Mouse (Mus musculus) liver, embryonic 16.5 days (tissue): ENCODE measurements at regions not wholly inside any gene's neighbourhood (a gene's known extent, or its start where the extent isn't known, plus 50 kb on each side); places are given as distances from the start of the nearest gene placed in this dataset.

Experiments
- ATAC-seq: fragments of 200-750 bp; cut with Nextera tagmentation; 2 replicates; pipeline ENCODE4 v1.8.0; 2017; ENCODE audit warnings: low read depth, mild to moderate bottlenecking, moderate number of reproducible peaks, moderate library complexity
- H3K27ac ChIP-seq: fragments of 300-500 bp; sonication (generic); 2 replicates; pipeline ENCODE4 v1.5.1; 2014; ENCODE audit warnings: mild to moderate bottlenecking, low read length
- H3K27me3 ChIP-seq: fragments of 300-500 bp; sonication (generic); 2 replicates; pipeline ENCODE4 v1.6.1; 2014; ENCODE audit warnings: low read depth, low read length, mixed read lengths; ENCODE audit not compliant: control insufficient read depth, insufficient read depth
- H3K36me3 ChIP-seq: fragments of 300-500 bp; sonication (generic); 2 replicates; pipeline ENCODE4 v1.6.1; 2014; ENCODE audit warnings: mild to moderate bottlenecking; ENCODE audit not compliant: control insufficient read depth, insufficient read depth
- H3K4me1 ChIP-seq: fragments of 300-500 bp; sonication (generic); 2 replicates; pipeline ENCODE4 v1.6.1; 2014; ENCODE audit warnings: low read depth, low read length, mixed read lengths; ENCODE audit not compliant: control insufficient read depth
- H3K4me2 ChIP-seq: fragments of 300-500 bp; sonication (generic); 2 replicates; pipeline ENCODE4 v1.6.1; 2014; ENCODE audit warnings: low read depth, low read length, mixed read lengths
- H3K4me3 ChIP-seq: fragments of 300-500 bp; sonication (generic); 2 replicates; pipeline ENCODE4 v1.5.1; 2014; ENCODE audit warnings: low read depth, mild to moderate bottlenecking, low read length
- H3K9ac ChIP-seq: fragments of 300-500 bp; sonication (generic); 2 replicates; pipeline ENCODE4 v1.6.1; 2014; ENCODE audit warnings: low read depth, low read length
- H3K9me3 ChIP-seq: fragments of 300-500 bp; sonication (generic); replicated peaks from 2 replicates; pipeline ENCODE4 v1.6.1; 2016; ENCODE audit warnings: low read length; ENCODE audit not compliant: control insufficient read depth
- WGBS: fragments of 180-500 bp; shearing (Covaris S2); extraction: QIAGEN DNeasy Blood & Tissue Kit; methylation state at CpG from one replicate; pipeline ENCODE4 v1.1.7; 2014; ENCODE audit not compliant: insufficient replicate concordance; 5-methylcytosine and 5-hydroxymethylcytosine counted together

DNA sequence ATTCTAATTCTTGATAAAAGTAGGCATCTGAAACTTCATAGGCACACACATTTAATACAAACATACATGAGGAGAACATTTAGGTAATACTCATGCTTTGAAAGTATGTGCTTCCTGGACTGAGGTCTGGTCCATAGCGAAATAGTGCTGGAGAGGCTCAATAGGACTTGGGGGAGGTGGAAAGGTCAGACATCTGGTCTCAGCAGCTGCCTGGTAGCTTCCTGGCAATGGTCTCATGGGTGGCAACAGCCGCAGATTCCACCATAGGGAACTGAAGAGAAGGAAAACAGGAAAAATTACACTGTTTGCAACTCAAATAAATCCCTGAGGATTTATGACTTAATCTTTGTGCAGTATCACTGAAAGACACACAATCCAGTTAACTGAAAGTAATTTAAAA, 174.0 kb downstream of the Icos start:
- Histone ChIP-seq H3K27ac (no peak overlapping the region), H3K4me2 (no peak overlapping the region), H3K36me3 (no peaks in the 10 kb centered on the region), H3K9ac (no peak overlapping the region), H3K9me3 (no peaks in the 10 kb centered on the region), H3K4me1 (no peaks in the 10 kb centered on the region), H3K4me3 (no peak overlapping the region), H3K27me3 (no peaks in the 10 kb centered on the region)
- WGBS, result 52% methylated on average over 2 of the region's 2 CpGs
- no peak for ATAC-seq

DNA sequence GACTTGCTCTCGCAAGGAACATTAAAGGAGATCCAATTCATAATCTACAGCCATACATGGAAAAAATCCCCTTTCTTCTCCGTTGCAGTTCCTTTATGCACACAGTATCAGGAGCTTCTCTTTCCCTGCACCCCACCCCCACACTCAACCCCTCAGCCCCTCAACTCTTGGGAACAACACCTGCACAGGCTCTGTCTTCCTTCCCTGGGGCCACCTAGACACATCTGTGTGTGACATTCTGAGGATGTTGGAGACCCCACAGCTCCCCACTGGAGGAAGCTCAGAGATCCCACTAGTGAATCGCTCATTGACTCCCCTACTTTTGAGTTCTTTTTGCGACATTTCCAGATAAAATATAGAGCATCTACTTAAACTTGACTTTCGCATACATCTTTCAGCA, 174.4 kb downstream of the Icos start:
- no peak for ATAC-seq
- Histone ChIP-seq H3K9ac (no peak overlapping the region), H3K36me3 (no peaks in the 10 kb centered on the region), H3K4me1 (no peaks in the 10 kb centered on the region), H3K9me3 (no peaks in the 10 kb centered on the region), H3K27ac (no peak overlapping the region), H3K4me3 (no peak overlapping the region), H3K27me3 (no peaks in the 10 kb centered on the region), H3K4me2 (no peak overlapping the region)
- 67% methylated on average over 5 of the region's 5 CpGs for WGBS

DNA sequence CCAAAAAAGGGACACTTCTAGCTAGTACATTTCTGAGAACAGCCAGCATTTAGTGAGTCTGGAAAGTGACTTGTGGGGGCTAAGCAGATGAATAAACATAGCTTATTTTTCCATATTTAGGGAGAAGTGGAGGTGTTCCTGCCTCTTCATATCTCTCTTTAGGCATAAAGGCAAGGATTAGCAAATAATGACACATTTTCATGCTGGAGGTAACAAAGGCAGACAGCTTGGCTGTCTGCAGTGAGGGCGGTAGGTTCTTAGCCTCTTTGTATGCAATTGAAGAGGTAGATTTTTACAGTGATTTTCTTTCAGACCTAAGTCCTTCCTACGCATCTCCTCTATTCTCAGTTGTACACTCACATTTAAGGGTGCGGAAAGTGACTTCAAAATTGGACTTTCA, 176.5 kb downstream of the Icos start:
- Histone ChIP-seq H3K9ac (no peak overlapping the region), H3K4me2 (no peak overlapping the region), H3K36me3 (no peaks in the 10 kb centered on the region), H3K27me3 (no peaks in the 10 kb centered on the region), H3K4me3 (no peak overlapping the region), H3K9me3 (no peaks in the 10 kb centered on the region), H3K27ac (no peak overlapping the region), H3K4me1 (no peaks in the 10 kb centered on the region)
- WGBS, result 66% methylated on average over 3 of the region's 3 CpGs
- no peak for ATAC-seq

DNA sequence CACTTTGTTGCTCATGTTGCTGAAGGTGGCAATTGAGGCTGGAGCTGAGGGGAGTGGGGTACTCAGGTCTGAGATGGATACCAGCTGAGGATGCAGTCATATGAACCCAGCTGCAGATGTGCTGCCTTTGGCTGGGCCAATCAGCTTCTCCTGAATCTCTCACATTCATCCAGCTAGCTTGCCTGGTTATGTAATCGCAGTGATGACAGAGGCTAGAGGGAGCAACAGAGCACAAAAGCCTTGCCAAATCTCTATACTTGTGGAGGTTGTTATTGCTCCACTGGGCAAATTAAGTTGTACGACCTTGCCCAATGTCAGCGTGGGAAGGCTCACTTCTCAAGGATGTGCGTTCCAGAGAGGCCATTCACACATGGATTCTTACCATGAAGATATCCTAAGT, 179.5 kb downstream of the Icos start:
- H3K27me3 ChIP-seq, result no peaks in the 10 kb centered on the region
- ATAC-seq, result no peak
- no peaks in the 10 kb centered on the region for H3K9me3 ChIP-seq
- H3K4me1 ChIP-seq, result no peaks in the 10 kb centered on the region
- no peak overlapping the region for H3K27ac ChIP-seq
- no peak overlapping the region for H3K9ac ChIP-seq
- no peaks in the 10 kb centered on the region for H3K36me3 ChIP-seq
- no peak overlapping the region for H3K4me3 ChIP-seq
- H3K4me2 ChIP-seq, result no peak overlapping the region
- WGBS, result 64% methylated on average over 4 of the region's 4 CpGs

DNA sequence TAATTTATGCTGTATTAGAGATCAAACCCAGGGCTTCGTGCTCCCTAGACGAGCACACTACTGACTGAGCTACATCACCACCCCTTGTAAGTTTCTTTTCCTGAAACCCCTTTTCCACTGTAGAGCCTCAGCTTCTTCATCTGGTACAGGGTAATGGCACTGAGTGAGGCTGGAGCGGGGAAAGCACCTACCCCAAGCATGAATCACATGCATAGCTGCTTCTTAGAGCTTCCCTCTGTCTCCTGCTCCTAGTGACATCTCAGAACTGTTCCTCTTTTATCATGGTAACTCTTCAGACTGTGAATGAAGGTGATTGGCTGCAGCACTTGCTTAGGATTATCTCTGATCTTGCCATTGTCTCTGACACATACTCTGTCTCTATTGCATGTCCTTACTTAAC, 182.8 kb downstream of the Icos start:
- Histone ChIP-seq H3K27ac (no peak overlapping the region), H3K36me3 (no peaks in the 10 kb centered on the region), H3K4me2 (no peak overlapping the region), H3K9me3 (no peaks in the 10 kb centered on the region), H3K4me3 (no peak overlapping the region), H3K4me1 (no peaks in the 10 kb centered on the region), H3K27me3 (no peaks in the 10 kb centered on the region), H3K9ac (no peak overlapping the region)
- no peak for ATAC-seq
- WGBS, result 45% methylated on average over 3 of the region's 3 CpGs

DNA sequence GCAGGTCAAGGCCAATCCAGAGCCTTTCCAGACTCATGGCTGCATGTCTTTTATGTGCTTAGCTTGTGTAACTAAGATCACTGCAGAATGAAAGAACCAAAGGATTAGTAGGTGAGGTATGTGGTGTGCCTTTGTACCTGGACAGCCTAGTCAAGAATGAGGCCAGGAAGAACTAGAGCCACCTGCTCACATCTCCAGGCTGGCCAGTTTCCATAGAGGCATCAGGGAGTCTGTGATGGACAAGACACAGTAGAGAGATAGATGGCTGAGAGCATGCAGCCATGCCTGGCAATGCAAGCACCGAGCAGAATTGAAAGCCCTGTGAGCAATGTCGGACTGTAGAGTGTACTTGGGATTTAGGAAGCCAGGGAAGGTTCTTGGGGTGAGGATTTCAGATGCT, 186.5 kb downstream of the Icos start:
- no peak overlapping the region for H3K27ac ChIP-seq
- 32% methylated on average over 2 of the region's 2 CpGs for WGBS

DNA sequence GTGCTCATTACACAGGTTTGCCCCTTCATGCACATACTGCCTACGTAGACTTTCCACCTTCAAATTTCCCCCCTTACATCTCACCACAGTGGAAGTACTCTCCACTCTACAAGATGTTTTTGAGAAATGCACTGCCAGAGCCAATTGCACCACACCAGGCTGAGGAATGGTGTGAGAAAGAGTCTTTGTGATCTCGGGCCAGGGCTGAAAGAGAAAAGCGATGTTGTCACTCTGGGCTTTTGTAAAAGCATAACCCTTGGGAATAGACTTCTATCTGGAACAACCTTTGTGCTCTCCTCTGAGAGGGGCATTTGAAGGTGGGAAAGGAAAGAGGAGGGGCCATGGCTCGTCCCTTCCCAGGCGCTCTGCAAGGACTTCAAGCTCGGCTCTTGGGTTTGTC, 194.2 kb downstream of the Icos start:
- Histone ChIP-seq H3K4me2 (no peak overlapping the region), H3K4me3 (no peak overlapping the region), H3K4me1 (no peaks in the 10 kb centered on the region), H3K9me3 (no peaks in the 10 kb centered on the region), H3K36me3 (no peaks in the 10 kb centered on the region), H3K27ac (no peak overlapping the region), H3K27me3 (no peaks in the 10 kb centered on the region), H3K9ac (no peak overlapping the region)
- no peak for ATAC-seq
- WGBS, result 64% methylated on average over 6 of the region's 6 CpGs

More for the DNA sequence above, 186.5 kb downstream of the Icos start:
- Histone ChIP-seq H3K27me3 (no peaks in the 10 kb centered on the region), H3K9ac (no peak overlapping the region), H3K4me2 (no peak overlapping the region), H3K9me3 (no peaks in the 10 kb centered on the region), H3K36me3 (no peaks in the 10 kb centered on the region), H3K4me1 (no peaks in the 10 kb centered on the region), H3K4me3 (no peak overlapping the region)
- no peak for ATAC-seq

DNA sequence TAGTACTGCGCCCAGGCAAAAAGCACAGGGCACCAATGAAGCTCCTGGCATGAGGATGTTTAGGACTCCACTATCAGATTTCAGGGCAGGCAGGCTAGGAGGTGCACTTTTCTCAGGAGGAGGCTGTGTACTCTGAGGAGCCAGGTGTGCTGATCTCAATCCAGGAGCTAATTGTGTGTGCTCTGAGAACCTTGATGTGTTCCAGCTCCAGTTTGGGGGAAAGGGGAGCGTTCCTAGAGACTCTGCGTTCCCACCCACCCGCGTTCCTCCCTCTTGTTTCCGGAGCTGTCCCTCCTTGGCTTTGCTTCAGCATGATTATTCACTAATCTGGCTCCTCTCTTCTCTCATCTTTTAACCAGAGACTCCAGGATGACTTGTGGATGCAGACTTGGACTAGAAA, 195.2 kb downstream of the Icos start:
- Histone ChIP-seq H3K9ac (no peak overlapping the region), H3K27me3 (no peaks in the 10 kb centered on the region), H3K4me1 (no peaks in the 10 kb centered on the region), H3K27ac (no peak overlapping the region), H3K9me3 (no peaks in the 10 kb centered on the region), H3K36me3 (no peaks in the 10 kb centered on the region), H3K4me3 (no peak overlapping the region), H3K4me2 (no peak overlapping the region)
- 72% methylated on average over 6 of the region's 6 CpGs for WGBS
- ATAC-seq, result no peak

DNA sequence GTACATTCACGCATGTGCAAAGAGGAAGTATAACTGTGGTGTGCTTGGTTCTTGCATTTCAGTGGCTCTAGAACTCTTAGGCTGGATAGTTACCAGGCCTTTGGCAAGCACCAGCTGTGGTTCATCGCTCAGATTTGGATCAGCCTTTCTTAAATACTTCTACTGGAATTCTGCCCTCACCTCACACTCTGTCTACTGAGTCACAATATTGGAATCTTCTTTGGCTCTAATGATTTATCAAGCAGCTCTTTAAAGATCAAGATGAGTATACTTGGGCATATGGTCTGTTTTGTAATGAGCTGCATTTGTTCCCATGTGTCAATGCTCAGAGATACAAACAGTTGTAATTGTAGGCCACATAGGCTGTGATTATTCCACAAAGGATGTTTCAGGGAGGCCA, 197.5 kb downstream of the Icos start:
- Histone ChIP-seq H3K27me3 (no peaks in the 10 kb centered on the region), H3K27ac (no peak overlapping the region), H3K36me3 (no peaks in the 10 kb centered on the region), H3K9me3 (no peaks in the 10 kb centered on the region), H3K9ac (no peak overlapping the region), H3K4me3 (no peak overlapping the region), H3K4me1 (no peaks in the 10 kb centered on the region), H3K4me2 (no peak overlapping the region)
- 58% methylated on average over 2 of the region's 2 CpGs for WGBS
- ATAC-seq, result no peak

DNA sequence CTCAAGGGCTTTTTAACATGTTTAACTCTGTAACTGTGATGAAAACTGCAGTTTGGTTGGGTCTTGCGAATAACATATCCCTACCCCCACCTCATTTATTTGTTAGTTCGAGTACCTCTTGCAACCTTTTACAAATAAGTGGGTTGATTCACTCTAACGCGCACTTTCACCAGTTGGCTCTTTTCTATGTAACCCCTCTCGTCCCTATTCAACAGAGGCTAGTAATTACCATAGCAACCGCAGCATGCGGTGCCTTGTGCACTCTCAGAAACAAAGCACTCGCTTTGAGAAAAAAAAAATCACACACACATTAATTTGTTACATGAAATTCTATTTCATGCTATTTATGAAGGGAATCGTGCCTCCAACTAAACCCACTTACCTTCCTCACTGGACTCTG, 201.7 kb downstream of the Icos start:
- no peaks in the 10 kb centered on the region for H3K4me1 ChIP-seq
- 63% methylated on average over 9 of the region's 9 CpGs for WGBS
- no peak overlapping the region for H3K27ac ChIP-seq
- H3K4me2 ChIP-seq, result no peak overlapping the region
- H3K9me3 ChIP-seq, result no peaks in the 10 kb centered on the region
- H3K27me3 ChIP-seq, result no peaks in the 10 kb centered on the region
- no peak overlapping the region for H3K4me3 ChIP-seq
- no peak overlapping the region for H3K9ac ChIP-seq
- H3K36me3 ChIP-seq, result no peaks in the 10 kb centered on the region
- no peak for ATAC-seq
